Mouse (Mus musculus) ES-Bruce4 (cell line): ENCODE measurements at regions not wholly inside any gene's neighbourhood (a gene's known extent, or its start where the extent isn't known, plus 50 kb on each side); places are given as distances from the start of the nearest gene placed in this dataset.

Experiments used
- H3K27ac ChIP-seq: 2 replicates; pipeline ENCODE4 v1.5.1; 2012; ENCODE audit warnings: low read length, inconsistent platforms; ENCODE audit not compliant: insufficient read depth
- H3K27me3 ChIP-seq: 2 replicates; pipeline ENCODE4 v1.6.1; 2012; ENCODE audit warnings: mild to moderate bottlenecking, low read length, inconsistent platforms; ENCODE audit not compliant: control insufficient read depth, poor library complexity, insufficient read depth, severe bottlenecking
- H3K36me3 ChIP-seq: 2 replicates; pipeline ENCODE4 v1.6.1; 2012; ENCODE audit warnings: inconsistent platforms, mild to moderate bottlenecking, low read length, moderate library complexity; ENCODE audit not compliant: control insufficient read depth, poor library complexity, insufficient read depth, severe bottlenecking
- H3K4me1 ChIP-seq: one replicate; pipeline ENCODE4 v1.8.1; 2011; ENCODE audit warnings: low read length; ENCODE audit not compliant: control insufficient read depth, insufficient read depth
- H3K4me3 ChIP-seq: 2 replicates; pipeline ENCODE4 v1.5.1; 2011; ENCODE audit warnings: low read depth, mild to moderate bottlenecking, low read length
- H3K9ac ChIP-seq: 2 replicates; pipeline ENCODE4 v1.6.1; 2012; ENCODE audit warnings: low read depth, mild to moderate bottlenecking, inconsistent platforms; ENCODE audit not compliant: poor library complexity, severe bottlenecking
- H3K9me3 ChIP-seq: replicated peaks from 2 replicates; pipeline ENCODE4 v1.6.1; 2012; ENCODE audit warnings: mild to moderate bottlenecking, low read length, inconsistent platforms; ENCODE audit not compliant: control insufficient read depth, poor library complexity, insufficient read depth, severe bottlenecking
- CTCF ChIP-seq: IDR thresholded peaks from one replicate; pipeline ENCODE4 v1.8.1; 2011; ENCODE audit warnings: low read depth, low read length
- EP300 ChIP-seq: IDR thresholded peaks from 2 replicates; pipeline ENCODE4 v1.6.1; 2011; ENCODE audit warnings: low read depth, low read length; ENCODE audit not compliant: insufficient read depth
- POLR2A ChIP-seq: IDR thresholded peaks from one replicate; pipeline ENCODE4 v1.8.1; 2011; ENCODE audit warnings: low read length; ENCODE audit not compliant: insufficient read depth

- TF ChIP-seq CTCF (no peak), EP300 (no peak), POLR2A (no peak)
- Histone ChIP-seq H3K27ac (no peak overlapping the region), H3K9me3 (no peaks in the 10 kb centered on the region), H3K9ac (no peak overlapping the region), H3K27me3 (no peaks in the 10 kb centered on the region), H3K4me3 (no peak overlapping the region), H3K36me3 (no peaks in the 10 kb centered on the region), H3K4me1 (no peaks in the 10 kb centered on the region)
Measured at GRCm38 (mm10) chr1:144300670-144301069, 51.6 kb upstream of the Rgs1 start.
